Mouse (Mus musculus): Measurements from ENCODE around the gene Lgals4.

Gene Lgals4

DNA sequence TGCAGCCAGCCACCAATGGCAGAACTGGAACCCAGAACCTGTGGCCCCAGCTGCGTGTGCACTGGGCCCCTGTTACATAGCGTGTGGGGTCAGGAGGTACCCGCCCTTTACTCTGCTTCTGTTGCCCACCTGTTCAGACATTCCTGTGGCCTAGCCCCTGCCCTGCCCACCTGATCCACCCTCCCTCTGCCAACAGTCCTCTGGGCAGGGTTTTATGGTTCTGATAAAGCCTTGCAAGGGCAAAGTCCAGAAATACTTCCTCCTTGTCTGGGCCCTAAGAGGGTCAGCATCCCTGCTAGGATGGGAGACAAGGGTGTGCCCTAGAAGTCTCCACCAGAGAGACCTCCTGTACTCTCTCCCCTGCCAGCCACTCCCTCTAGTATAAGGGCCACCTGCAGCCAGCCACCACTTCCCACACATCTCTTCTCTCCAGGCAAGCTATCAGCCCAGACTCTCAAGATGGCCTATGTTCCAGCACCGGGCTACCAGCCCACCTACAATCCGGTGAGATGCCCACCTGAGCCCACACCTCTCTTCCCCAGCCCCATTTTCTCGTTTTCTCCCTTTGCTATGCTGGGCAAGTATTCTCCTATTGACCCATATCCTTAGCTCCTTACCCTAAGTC is at the start of gene Lgals4:
Gene Lgals4 (plus strand): TSS at position 132 of the 625 bp plus-strand sequence.
- no peak for DNase-seq (ENCODE audit: low spot score)

GRCm38 (mm10) chr7:28785161-28785560 is 48.5 kb upstream of the Lgals4 start:
- no peak for DNase-seq (ENCODE audit: low spot score)

- no peak for DNase-seq (ENCODE audit: low spot score)
Measured at GRCm38 (mm10) chr7:28787884-28788283, 45.8 kb upstream of the Lgals4 start.

DNA sequence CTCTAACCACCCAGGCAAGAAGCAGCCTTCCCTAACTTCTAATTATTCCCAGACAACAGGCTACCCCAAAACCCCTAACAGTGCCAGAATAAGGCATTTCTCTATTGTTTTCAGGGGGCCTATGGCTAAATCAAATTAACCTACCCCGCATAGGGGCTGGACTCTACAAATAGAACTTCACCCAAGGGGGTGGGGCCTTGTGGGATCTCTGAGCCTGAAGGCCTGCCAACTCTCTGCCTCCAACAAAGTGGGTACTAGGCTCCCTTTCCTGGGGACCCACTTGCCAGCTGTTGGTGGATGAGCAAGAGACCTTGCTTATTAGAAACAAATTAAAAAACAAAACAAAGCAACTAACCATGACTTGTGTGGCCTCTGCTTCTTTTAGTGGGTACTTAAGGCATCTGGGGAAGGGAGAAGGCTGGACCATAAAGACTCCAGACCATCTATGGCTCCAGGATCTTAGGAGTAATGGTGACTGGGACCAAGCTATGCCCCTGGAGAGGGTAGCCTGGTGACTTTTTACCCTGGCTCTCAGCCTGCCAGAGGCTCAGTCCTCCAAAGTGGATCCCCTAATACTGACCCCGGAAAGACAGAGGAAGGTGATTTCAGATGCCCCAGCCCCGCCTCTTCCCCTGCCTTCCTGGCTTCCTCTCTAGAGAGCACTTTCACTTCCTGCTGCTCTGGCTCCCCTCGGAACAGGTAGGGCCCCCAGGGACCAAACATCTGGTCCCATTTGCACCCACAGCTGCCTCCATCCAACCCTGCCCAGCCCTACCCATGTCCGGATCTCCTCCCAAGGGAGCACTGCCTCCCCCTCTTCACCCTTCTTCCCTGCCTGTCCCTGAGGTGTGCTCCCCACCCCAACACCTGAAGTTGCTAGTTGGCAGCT is 45.1 kb upstream of the Lgals4 start, which contains the start of gene Rinl:
Gene Rinl (plus strand): TSS at position 663 of the 889 bp plus-strand sequence.
- no peak for DNase-seq (ENCODE audit: low spot score)

DNA sequence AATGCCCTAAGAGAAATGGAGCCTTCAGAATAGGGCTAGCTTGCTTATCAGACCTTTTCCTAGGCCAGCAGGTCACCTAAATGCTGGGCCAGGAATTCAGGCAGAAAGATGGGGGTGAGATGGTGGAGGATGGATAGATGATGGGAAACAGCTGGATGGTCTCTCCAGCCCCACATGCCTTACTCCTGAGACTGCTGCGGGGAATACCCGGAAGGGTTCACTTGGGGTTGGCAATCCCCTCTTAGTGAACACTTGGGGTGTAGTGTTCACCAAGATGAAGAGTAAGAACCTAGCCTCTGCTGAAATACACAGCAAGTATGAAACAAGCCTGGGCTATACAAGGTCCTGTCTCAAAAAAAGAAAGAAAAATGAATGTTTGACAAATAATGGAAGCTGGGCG is 44.4 kb upstream of the Lgals4 start:
- no peak for DNase-seq (ENCODE audit: low spot score)

- DNase-seq (ENCODE audit: low spot score) = no peak
Measured at GRCm38 (mm10) chr7:28790066-28790806, 43.4 kb upstream of the Lgals4 start.

DNA sequence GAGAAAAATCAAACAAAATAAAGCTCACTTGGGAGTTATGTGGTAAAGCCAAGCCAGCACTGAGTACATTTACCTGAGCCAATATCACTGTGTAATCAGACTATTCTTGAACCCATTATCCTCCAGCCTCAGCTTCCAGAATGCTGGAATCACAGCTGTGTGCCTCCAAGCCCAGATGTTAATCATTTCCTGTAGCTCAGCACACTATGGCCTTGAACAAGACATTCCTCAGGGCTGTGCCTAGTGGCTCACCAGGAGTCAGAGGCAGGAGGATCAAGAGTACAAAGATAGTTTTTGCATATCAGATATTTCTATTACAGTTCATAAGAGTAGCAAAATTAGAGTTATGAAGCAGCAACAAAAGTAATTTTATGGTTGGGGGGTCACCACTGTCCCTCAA is 41.9 kb upstream of the Lgals4 start:
- DNase-seq (ENCODE audit: low spot score) = no peak

GRCm38 (mm10) chr7:28792391-28793185 is 41.1 kb upstream of the Lgals4 start:
- no peak for DNase-seq (ENCODE audit: low spot score)

- DNase-seq (ENCODE audit: low spot score) = no peak
Measured at GRCm38 (mm10) chr7:28793834-28794233, 39.8 kb upstream of the Lgals4 start.

DNA sequence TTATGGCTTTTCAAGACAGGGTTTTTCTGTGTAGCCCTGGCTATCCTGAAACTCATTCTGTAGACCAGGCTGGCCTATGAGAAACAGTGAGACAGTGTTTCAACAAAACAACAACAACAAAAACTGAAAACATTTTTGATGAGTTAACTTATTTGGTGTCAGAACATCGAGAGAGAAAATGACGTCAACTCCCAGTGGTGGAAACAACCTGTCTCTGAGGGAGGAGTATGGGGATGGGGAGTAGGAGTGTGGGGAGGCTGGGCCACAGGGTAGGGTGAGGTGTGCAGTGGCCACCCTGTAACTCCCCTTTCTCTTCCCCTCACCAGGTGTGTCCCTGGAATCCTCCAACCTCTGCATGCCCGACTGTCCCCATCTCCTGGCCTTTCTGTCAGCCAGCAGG is 39.2 kb upstream of the Lgals4 start:
- no peak for DNase-seq (ENCODE audit: low spot score)

DNA sequence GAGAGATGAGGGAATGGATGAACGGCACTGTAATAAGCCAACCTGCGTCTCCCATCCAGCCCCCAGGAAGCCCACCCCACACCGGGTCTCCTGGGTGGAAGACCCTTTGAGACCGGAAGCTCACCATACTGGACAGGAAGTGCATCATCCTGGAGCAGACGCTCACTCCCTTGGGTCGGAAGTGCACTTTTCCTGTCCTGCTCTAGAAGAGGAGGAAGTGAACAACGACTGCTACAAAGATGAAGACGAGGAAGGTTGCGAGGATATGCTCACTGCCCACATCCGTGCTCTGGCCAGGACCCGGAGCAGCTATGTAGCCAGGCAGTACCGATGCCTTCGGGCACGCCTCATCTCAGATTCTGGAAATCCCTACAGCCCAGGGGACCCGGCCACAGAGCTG is 37.8 kb upstream of the Lgals4 start:
- DNase-seq (ENCODE audit: low spot score) = no peak

GRCm38 (mm10) chr7:28796562-28796975 is 37.1 kb upstream of the Lgals4 start:
- DNase-seq (ENCODE audit: low spot score) = peak; percentile 72

- DNase-seq (ENCODE audit: low spot score) = no peak
Measured at GRCm38 (mm10) chr7:28799994-28800393, 33.7 kb upstream of the Lgals4 start.

GRCm38 (mm10) chr7:28801451-28801850 is 32.2 kb upstream of the Lgals4 start:
- no peak for DNase-seq (ENCODE audit: low spot score)

DNA sequence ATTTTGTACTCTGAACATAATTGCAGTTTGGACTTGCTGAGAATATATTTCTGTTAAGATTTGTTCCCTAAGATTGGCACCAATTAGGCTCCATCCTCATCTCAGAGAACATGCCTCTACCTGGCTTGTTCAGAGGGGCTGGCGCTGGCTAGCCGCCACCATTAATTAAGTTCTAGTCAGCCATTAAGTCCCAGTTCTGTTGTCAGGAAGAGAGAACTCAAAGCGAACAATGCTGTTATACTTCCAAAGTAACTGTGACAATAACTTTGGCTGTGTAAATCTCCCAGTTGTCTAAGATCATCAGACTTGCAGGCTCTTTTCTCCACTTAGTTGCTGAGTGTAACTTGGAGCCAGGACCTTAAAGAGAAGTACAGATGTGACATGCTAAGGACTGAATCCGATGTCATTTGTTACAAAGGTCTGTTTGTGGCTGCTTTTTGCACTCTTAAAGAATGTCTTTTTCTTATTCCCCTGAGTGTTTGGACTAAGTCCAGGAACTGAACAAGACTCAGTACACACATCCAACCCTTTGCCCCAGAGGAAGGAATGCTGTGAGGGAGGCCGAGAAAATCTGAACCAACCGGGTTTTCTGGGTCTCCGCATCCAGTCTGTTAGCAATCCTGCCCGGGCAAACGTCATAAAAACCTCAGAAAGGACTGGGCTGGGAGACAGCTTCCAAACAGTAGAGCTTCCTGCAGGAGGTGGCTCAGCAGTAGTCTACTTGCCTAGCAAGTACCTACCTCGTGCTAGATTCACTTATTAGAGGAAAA is 31.6 kb upstream of the Lgals4 start:
- DNase-seq (ENCODE audit: low spot score) = no peak

DNA sequence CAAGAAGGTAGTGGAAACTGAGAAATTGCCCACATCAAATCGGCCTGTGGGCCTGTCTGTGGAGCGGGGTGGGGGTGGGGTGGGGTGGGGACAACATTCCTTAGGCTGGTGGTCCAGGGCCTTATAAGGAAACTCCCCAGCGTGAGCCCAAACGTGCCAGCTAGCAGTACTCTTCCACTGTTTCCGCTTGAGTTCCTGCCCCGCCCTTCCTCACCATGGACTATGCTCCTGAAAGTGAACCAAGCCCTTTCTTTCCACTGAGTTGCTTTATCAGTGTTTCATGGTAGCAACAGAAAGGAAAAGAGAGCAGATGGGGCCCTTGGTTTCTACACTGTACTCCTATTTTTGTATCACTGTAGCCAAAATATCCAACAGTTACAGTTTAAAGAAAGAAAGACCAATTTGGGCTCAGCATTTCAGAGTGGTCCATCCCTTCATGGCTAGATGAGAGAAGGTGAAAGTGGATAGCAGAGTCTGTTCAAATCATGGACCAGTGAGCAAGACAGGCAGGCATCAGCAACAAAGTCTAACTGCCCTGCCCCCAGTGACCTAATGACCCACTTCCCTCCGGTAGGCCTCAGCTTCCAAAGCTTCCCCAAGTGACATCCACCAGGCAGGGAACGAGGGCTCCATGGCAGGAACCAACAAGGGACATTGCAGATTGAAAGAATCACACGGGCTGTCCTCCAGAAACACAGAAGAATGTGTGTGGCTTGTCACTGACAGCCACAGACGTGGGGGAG is 30.6 kb upstream of the Lgals4 start:
- DNase-seq (ENCODE audit: low spot score) = no peak

DNA sequence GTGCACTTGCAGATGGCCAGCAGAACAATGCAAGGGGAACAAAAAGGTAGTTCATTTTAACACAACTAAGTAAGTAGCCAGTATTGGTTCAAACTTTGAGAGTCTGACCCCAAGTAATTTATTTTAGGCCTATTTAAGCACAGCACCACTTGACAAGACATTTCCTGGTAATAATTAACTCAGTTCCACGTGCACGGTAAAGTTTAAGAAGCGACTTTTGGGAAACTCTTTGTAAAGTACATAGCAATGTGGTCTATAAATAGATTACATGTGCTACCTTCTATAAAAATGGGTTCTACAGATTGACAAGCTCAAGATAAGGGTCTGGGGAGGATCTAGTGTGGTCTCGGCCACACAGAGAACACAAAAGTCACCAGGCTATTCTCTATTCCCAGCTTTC is 29.9 kb upstream of the Lgals4 start:
- DNase-seq (ENCODE audit: low spot score) = no peak

GRCm38 (mm10) chr7:28806869-28807268 is 26.8 kb upstream of the Lgals4 start:
- no peak for DNase-seq (ENCODE audit: low spot score)

GRCm38 (mm10) chr7:28807641-28808220 is 25.9 kb upstream of the Lgals4 start:
- DNase-seq (ENCODE audit: low spot score) = no peak

Measured in c-Kit-positive CD71-positive TER-119-positive erythroid progenitor cells, embryonic 14.5 days (primary cell).